Mouse (Mus musculus) liver, embryonic 14.5 days (tissue): ENCODE data around the gene Sgip1.

Experiments used
- CTCF ChIP-seq: IDR thresholded peaks from 2 replicates; pipeline ENCODE4 v1.5.1; 2016; ENCODE audit warnings: antibody characterized with exemption, low read depth, control low read depth
- EP300 ChIP-seq: IDR thresholded peaks from 2 replicates; pipeline ENCODE4 v1.6.1; 2016; ENCODE audit warnings: antibody characterized with exemption, low read depth

- TF ChIP-seq CTCF = no peak
- no peak for TF ChIP-seq EP300
These were observed 142.0 kb downstream of the Sgip1 start for GRCm38 (mm10) chr4:102883142-102883541.
